Mouse (Mus musculus) embryonic stem cell, embryonic (primary cell): ENCODE data around the gene Lonrf2.

ENCODE experiments used
- CTCF ChIA-PET, 4 experiments: fragments of 300-600 bp in 2 of 4; fragments of 350-600 bp in 2 of 4; sonication (Branson Sonifier 250); formaldehyde crosslinking; loops; one replicate each; lab custom pipeline; 2022; ENCODE audit warnings: inconsistent platforms in 2 of 4; lab: Charles Lee
- POLR2A ChIA-PET, 4 experiments: fragments of 300-600 bp in 2 of 4; fragments of 350-600 bp in 2 of 4; sonication (Branson Sonifier 250); formaldehyde crosslinking; loops; one replicate each; lab custom pipeline; 2022; ENCODE audit warnings: antibody characterized with exemption in 4 of 4, inconsistent platforms in 1 of 4; lab: Charles Lee

The Lonrf2 gene

GRCm38 (mm10) chr1:38795496-38795895 is 41.0 kb downstream of the Lonrf2 start:
- CTCF ChIA-PET = interaction anchor here in 2 of 4 experiments (0.7 to 1.8 kb wide), 4 partner anchors 26 to 610 kb away, joined by 3 read pairs; no protein-coding TSS in a partner anchor
- POLR2A ChIA-PET = interaction anchor here in 1 of 4 experiments (0.6 kb wide), 1 partner anchor 905 kb away, joined by 3 read pairs; the partner anchor contains the start of genes Mitd1 and Mrpl30

DNA sequence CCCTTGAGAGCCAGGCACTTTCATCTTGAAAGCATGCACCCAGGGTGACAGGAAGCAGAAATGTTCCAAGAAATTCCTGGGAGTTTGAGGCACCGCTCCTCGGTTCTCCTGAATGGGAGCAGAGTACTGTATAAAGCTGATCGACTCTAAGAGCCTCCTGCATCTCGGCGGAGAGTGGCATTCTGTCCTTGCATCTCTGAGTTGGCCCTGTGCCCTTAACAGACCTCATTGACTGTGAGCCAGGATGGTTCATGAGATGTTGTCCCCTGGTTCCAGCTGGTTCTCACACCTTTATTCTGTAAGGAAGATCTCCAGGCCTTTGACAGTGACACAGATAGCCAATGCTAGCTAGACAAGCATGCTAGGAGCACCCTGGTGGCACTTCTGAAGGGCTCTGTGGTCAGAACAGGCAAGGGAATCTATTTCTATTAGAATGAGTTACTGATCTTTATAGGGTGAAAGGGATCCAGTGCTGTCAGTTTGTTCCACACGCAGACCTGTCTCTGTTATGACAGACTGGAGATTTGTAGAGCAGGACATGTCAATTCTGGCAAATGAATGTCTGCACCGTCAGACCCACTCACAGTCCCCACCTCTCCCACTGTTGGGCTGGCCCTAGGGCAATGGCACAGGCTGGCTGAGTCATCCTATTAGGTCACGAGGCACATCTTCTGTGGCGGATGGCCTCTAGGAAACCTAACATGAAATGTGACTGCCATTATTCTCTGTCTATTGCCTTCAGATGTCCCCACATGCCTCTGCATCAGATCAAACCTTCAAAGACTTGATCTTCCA is 45.3 kb downstream of the Lonrf2 start:
- CTCF ChIA-PET = interaction anchor here in 2 of 4 experiments (0.5 to 2.6 kb wide), 3 partner anchors 8 to 471 kb away, joined by 4 to 11 read pairs (median 4); no protein-coding TSS in a partner anchor

GRCm38 (mm10) chr1:38789988-38790602 is 46.4 kb downstream of the Lonrf2 start:
- POLR2A ChIA-PET = interaction anchor here in 2 of 4 experiments (0.6 to 0.7 kb wide), 3 partner anchors 20 to 677 kb away, joined by 3 to 7 read pairs (median 3); no protein-coding TSS in a partner anchor
- CTCF ChIA-PET = interaction anchor here in 3 of 4 experiments (0.7 to 2.6 kb wide), 8 partner anchors 9 to 605 kb away, joined by 3 to 14 read pairs (median 4); no protein-coding TSS in a partner anchor

More for the DNA sequence above, 45.3 kb downstream of the Lonrf2 start:
- POLR2A ChIA-PET = no interaction called here

DNA sequence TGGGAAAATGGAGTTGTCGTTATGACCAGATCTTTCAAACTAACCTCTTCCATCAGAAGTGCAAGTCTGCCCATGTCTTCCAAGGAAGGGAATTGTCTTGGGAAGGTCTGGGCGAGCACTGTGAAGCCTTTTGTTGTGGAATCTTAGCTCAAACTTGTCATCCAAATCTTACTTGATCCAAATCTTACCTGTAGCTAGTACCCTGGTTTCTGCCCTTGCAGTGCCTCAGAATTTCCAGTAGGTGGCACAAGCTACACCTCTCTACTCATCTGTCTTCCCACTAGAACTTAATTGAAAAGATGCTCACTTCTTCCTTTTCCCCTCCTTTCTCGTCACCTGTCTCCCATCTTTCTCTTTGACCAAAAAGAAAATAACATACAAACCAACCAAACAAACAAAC is 47.6 kb downstream of the Lonrf2 start:
- ChIA-PET CTCF (interaction anchor here (0.5 to 3.9 kb wide), 19 partner anchors 10 to 857 kb away, joined by 3 to 67 read pairs (median 4); no protein-coding TSS in a partner anchor), POLR2A (no interaction called here)

GRCm38 (mm10) chr1:38787443-38787842 is 49.1 kb downstream of the Lonrf2 start:
- CTCF ChIA-PET = interaction anchor here (0.5 to 3.9 kb wide), 47 partner anchors 9 to 885 kb away, joined by 3 to 67 read pairs (median 4); no protein-coding TSS in a partner anchor
- POLR2A ChIA-PET = interaction anchor here in 1 of 4 experiments (0.9 kb wide), 1 partner anchor 11 kb away, joined by 3 read pairs; no protein-coding TSS in a partner anchor

DNA sequence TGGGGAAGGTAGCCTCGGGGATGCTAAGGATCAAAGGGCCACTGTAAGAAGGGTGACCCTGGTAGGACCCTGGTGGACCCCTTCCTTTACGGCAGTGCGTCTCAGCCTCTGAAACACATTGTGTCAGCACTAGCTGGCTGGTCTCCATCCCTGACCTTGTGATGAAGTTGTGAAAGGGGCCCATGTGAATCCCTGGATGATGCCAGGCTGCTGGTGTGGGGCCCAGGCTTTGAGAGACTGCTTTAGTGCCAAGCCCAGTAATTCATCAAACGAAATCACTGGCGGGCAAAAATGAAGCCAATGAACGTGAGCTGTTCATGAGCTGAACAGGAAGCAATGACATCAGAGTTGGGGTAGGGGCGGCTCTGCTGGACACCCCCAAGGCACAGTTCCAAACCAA is 50.2 kb downstream of the Lonrf2 start:
- ChIA-PET POLR2A (interaction anchor here in 1 of 4 experiments (1.1 kb wide), 1 partner anchor 790 kb away, joined by 3 read pairs; no protein-coding TSS in a partner anchor), CTCF (interaction anchor here (0.6 to 3.9 kb wide), 24 partner anchors 8 to 884 kb away, joined by 3 to 67 read pairs (median 6); no protein-coding TSS in a partner anchor)

DNA sequence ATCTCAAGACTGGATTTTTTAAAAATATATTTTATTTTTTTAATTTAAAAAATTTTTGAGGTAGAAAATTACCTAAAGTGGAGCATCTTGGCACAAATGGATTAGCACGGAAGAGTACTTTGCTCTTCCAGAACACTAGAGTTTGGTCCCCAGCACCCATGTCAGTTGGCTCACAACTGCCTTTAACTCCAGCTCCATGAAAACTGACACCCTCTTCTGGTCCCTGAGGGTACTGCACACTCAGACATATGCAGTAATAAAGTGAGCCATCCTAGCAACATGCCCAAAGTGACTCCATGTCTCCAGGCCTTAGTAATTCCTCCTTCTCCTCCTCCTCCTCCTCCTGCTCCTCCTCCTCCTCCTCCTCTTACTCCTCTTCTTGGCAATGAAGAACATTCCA is 58.2 kb downstream of the Lonrf2 start:
- CTCF ChIA-PET = interaction anchor here (0.5 to 2.6 kb wide), 14 partner anchors 8 to 846 kb away, joined by 3 to 15 read pairs (median 6); no protein-coding TSS in a partner anchor
- POLR2A ChIA-PET = no interaction called here

DNA sequence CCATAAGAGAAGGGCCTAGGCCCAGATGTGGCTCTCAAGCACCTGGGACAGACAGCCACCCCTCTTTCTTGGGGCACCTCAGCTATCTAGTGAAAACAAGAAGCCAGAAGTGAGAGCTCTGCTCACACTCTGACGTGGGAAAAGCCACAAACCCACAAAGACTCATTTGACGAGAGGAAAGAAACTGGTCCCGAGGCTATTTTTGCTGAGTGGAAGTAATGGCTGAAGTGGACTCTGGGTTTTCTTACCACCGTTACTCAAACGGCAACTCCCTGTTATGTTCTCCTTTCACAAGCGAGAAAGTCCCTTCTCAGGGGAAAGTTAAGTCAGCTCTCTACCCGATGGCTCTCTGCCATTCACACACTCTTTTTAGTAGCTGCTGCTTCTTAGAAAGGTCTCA is 59.0 kb downstream of the Lonrf2 start:
- ChIA-PET CTCF (interaction anchor here (0.6 to 2.6 kb wide), 5 partner anchors 11 to 609 kb away, joined by 5 to 15 read pairs (median 6); no protein-coding TSS in a partner anchor), POLR2A (interaction anchor here in 1 of 4 experiments (0.5 kb wide), 1 partner anchor 208 kb away, joined by 3 read pairs; no protein-coding TSS in a partner anchor)

GRCm38 (mm10) chr1:38775713-38776112 is 60.8 kb downstream of the Lonrf2 start:
- ChIA-PET POLR2A (no interaction called here), CTCF (interaction anchor here in 3 of 4 experiments (0.7 to 2.0 kb wide), 4 partner anchors 13 to 590 kb away, joined by 3 to 6 read pairs (median 4); no protein-coding TSS in a partner anchor)

DNA sequence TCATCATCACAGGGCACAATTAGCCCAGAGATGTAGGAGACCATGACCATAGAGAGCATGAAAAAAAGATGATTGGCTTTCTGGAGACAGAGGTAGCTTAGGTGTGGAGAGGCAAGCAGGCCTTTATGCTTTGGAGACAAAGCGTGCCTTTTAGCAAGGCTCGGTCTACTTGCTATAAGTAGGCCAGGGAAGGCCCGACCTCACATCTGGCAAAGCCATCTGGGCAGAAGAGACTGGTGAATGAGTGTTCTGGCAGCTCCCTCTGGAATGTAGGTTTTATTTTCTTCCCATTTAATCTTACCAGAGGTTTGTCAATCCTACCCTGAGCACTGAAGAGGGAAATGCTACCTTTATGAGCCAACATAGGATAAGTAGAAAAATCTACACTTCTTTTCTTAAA is 65.8 kb downstream of the Lonrf2 start:
- ChIA-PET POLR2A (interaction anchor here in 1 of 4 experiments (1.0 kb wide), 1 partner anchor 19 kb away, joined by 3 read pairs; no protein-coding TSS in a partner anchor), CTCF (interaction anchor here (0.7 to 4.9 kb wide), 21 partner anchors 8 to 867 kb away, joined by 3 to 69 read pairs (median 6); no protein-coding TSS in a partner anchor)

DNA sequence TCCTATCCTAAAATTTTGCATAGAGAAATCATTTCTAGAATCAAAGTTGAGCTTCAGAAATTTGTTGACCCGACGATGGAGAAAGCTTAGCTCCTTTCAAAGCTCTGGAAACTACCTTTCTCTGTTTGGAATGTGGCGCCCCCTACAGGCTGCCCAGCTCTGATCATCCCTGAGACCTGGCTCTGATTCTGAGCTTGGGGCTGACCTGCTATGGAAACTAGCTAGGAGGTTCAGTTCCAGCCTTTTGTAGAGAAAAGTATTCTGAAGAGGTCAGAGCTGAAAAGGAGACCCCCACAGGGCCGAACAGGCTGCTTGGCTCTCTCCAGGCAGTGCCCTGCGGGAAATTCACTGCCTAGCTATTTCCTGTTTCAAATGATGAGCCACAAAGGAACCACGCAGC is 66.6 kb downstream of the Lonrf2 start:
- ChIA-PET CTCF (interaction anchor here (0.5 to 4.9 kb wide), 63 partner anchors 8 to 880 kb away, joined by 3 to 69 read pairs (median 4); partner anchors contain the start of genes Mitd1 (in 1 of the 4) and Mrpl30 (in 1 of the 4)), POLR2A (interaction anchor here in 2 of 4 experiments (0.6 to 1.0 kb wide), 3 partner anchors 20 to 244 kb away, joined by 3 to 4 read pairs (median 3); no protein-coding TSS in a partner anchor)

DNA sequence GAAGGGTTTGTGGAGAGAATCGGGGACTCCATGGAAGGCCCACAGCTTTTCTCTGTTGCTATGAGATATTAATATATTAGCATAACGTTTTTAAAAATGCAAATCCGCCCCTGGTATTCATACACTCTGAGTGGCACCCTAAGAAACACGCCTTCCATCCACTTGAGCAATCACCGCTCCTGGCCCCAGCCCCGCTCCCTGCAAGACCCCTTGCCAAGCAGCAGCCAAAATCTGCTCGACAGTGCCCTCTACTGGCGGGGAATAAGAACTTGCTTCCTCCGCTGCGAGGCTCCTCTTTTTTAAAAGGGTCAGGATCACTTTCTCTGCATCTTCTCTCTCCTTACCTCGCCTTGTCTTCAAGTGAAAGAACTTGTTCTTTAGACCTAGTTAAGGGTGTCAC is 68.7 kb downstream of the Lonrf2 start:
- POLR2A ChIA-PET = no interaction called here
- CTCF ChIA-PET = interaction anchor here in 3 of 4 experiments (0.6 to 4.9 kb wide), 12 partner anchors 19 to 1093 kb away, joined by 3 to 69 read pairs (median 5); no protein-coding TSS in a partner anchor

DNA sequence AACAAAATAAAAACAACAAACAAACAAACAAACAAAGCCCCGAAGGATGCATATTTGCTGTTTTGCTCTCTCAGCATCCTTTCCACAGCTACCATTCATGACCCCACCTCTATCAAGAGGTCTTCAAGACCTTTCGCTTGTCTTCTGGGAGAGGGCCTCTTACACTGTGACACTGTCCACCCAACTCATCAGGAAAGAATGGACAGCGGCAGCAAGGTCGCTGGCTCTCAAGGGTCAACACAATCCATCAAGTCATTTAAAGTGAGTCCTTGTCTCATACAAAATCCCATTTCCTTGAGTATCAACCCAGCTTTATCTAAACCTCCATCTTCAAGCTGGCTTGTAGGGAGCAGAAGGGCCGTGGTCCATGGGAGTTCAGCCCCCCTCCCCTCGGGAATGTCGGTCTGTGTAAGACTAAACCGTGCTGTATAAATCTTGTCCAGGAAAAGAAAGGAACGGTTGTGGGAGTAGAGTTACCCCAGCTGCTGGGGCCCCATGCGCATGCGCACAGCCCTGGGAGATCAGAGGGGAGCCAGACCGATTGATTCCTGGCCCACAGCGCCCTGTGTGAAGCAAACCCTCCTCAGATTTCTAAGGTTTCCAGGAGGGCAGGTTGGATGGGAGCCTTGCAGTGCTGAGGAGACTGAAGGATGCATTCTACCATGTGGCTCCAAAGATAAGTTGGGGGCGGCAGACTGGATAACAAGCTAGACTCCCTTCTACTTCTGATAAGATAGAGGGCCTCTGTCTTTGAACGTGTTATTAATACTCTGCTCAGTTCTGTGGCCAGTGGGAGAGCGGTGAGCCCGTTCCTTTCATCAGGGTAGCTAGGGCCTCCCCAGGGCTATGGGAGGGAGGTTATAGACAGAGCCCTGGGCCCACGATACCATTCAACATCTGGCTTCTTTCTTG is 69.6 kb downstream of the Lonrf2 start:
- CTCF ChIA-PET = interaction anchor here (0.6 to 4.9 kb wide), 11 partner anchors 20 to 1092 kb away, joined by 3 to 69 read pairs (median 4); no protein-coding TSS in a partner anchor
- POLR2A ChIA-PET = no interaction called here

DNA sequence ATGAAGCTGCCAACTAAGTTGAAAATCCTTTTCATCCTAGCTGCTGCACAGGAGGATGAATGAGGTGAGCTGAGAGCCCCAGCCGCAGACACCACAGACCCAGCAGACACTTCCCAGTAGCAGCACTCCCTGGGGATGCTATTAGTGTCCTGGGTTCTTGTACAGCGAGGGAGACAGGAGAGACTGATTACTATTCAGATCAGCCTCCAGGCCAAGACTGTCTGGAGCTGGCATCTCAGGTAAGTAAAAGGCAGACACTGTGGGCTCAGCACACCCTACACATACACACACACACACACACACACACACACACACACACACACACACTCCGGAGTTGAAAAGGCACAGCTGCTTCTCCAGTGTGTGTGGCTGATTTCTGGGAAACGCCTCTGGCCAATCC is 70.3 kb downstream of the Lonrf2 start:
- POLR2A ChIA-PET = no interaction called here

DNA sequence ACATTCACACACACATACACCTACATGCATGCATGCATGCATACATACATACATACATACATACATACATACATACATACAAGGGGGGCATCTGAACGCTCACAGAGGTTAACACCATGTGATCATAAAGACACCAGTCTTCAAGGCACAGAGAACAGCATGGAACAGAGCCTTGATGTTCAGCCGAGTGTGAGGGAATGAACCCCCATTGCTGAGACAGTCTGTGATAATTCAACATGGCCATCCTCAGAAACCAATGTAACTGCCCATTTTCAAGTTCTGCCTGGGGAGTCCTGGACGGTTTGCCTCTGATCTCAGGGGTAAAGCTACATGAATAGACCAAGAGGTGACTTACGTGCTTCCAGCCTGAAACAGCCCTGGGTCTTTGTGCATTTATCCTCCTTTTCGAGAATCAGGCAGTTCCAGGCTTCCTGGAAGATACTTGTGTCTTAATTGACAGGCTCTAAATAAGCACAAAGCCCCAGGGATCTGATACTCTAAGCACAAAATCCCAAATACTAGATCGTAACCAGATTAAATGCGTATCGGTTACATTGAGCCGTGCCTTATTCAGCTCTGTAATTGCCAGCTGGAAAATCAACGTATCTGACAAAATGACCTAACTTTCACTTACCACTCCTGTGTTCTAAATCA is 72.4 kb downstream of the Lonrf2 start:
- CTCF ChIA-PET = interaction anchor here in 1 of 4 experiments (0.6 kb wide), 1 partner anchor 139 kb away, joined by 3 read pairs; no protein-coding TSS in a partner anchor
- POLR2A ChIA-PET = no interaction called here

More for the DNA sequence above, 70.3 kb downstream of the Lonrf2 start:
- CTCF ChIA-PET = interaction anchor here (0.7 to 4.9 kb wide), 7 partner anchors 21 to 581 kb away, joined by 3 to 69 read pairs (median 6); no protein-coding TSS in a partner anchor

GRCm38 (mm10) chr1:38760424-38760823 is 76.1 kb downstream of the Lonrf2 start:
- CTCF ChIA-PET = interaction anchor here in 3 of 4 experiments (0.7 to 1.5 kb wide), 4 partner anchors 9 to 575 kb away, joined by 3 to 5 read pairs (median 4); no protein-coding TSS in a partner anchor
- POLR2A ChIA-PET = no interaction called here
